In the genomic region with DNA sequence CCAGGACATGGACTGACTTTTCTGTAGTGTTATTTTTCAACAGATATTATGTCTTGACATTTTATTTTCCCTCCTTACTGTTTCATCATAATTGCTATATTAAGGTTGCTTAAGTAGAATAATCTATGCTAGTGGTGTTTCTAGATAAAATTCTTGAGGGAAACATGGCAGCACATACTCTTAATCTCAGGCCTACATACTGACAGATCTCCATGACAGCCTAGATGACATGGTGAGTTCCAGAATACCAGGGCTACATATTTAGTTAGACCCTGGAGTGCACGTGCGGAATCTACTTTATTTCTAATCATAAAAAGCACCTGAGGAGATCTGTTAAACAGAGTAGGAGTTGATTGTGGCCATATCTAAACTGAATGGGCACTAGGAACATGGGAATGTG, we compare ENCODE assay signal across 1 mouse cellular context.
TF ChIP-seq lines count a peak whose summit lies in the region.

No protein-coding gene starts in this region.

TF ChIP-seq in MEL, 35 proteins besides CTCF, POLR2A, EP300 and RAD21 (continued from another document):
- TF ChIP-seq MEF2A (IDR thresholded peaks at IDR 0.05; ENCODE audit: extremely low read depth, insufficient replicate concordance, low read depth, low read length, poor library complexity, severe bottlenecking) (peak; percentile 61; the same call in 1 of the 2 replicates), BHLHE40 (IDR thresholded peaks at IDR 0.05; ENCODE audit: borderline replicate concordance, low read depth, low read length) (peak; percentile 76), SIN3A (IDR thresholded peaks at IDR 0.05; ENCODE audit: low read length) (no peak), ZKSCAN1 (IDR thresholded peaks at IDR 0.05; ENCODE audit: low read depth, low read length) (no peak), JUND (IDR thresholded peaks at IDR 0.05; ENCODE audit: low read depth, low read length) (no peak), ZMIZ1 (IDR thresholded peaks at IDR 0.05; ENCODE audit: low read depth, low read length) (no peak), CHD1 (IDR thresholded peaks at IDR 0.05; ENCODE audit: low read depth, low read length) (no peak), SMC3 (IDR thresholded peaks at IDR 0.05; ENCODE audit: low read depth, low read length) (no peak), GABPA (IDR thresholded peaks at IDR 0.05; ENCODE audit: low read depth, low read length) (no peak), ZNF384 (IDR thresholded peaks at IDR 0.05; ENCODE audit: low read depth, low read length) (no peak)
